Mouse (Mus musculus): ENCODE data around the gene Vamp1. TPM values are rescaled to one million over a fixed set of nuclear protein-coding genes. Genes with fewer than 3 reads are reported as not detected.

Vamp1 gene
- total RNA-seq, 2 experiments from 2014 or later: 17.5 to 19.2 TPM

DNA sequence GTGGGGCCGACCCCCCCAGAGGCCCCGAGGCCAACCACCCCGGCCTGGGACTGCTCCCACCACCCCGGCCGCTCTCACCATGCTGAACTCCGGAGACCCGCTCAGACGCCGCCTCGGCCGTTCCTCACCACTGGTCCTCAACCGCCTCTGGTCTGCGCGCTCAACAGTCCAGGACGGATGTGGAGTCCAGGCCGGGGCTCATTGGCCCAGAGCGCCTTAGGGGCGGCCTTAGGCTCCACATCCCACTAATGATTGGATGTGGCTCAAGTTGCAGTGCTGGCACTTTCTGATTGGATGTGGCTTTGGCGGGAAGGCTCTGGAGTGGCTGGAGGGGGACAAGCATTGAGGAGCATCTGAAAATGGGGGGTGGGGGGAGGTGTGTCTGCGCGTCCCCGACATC is 70.5 kb downstream of the Vamp1 start, which contains the start of gene Tuba3a:
Tuba3a (minus strand) TSS at position 153 of the 400 bp plus-strand sequence.
- DNase-seq: no peak

DNA sequence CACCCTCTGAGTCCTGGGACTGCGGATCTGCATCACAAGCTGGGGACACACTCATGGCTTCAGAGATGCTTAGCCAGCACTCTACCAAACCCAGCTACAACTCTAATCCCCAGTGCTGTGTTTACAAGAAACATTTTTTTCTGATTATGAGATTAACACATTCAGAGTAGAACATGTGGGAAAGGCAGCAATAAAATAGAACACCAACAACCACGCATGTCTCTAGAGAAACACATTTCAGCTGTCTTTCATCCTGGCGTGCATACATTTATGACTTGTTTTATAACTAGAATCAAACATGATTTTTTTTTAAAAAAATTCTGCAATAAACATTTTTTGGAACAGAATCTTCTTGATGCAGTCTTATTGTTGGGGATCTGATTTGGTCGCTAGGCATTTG is 71.6 kb downstream of the Vamp1 start:
- no peak for DNase-seq

- no peak for DNase-seq
Observed at GRCm38 (mm10) chr6:125288730-125289129, 73.4 kb downstream of the Vamp1 start.

- no peak for DNase-seq
Observed at GRCm38 (mm10) chr6:125291329-125291728, 76.0 kb downstream of the Vamp1 start.

DNA sequence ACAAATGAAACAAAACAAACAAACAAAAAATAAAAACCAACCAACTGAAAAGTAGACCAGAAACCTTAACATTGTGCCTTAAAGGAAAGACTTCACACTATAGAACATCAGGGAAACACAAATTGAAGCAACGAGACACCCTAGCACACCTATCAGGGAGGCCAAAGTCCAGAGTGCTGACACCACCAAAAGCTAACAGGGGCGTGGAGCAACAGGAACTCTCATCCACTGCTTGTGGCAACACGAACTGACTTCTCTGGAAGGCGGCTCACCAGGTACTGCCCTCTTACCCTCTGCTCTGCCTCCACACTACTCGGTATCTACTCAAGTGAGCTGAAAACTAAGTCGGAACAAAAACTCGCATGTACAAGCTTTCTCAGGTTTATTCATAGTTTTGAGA is 76.9 kb downstream of the Vamp1 start:
- no peak for DNase-seq

DNA sequence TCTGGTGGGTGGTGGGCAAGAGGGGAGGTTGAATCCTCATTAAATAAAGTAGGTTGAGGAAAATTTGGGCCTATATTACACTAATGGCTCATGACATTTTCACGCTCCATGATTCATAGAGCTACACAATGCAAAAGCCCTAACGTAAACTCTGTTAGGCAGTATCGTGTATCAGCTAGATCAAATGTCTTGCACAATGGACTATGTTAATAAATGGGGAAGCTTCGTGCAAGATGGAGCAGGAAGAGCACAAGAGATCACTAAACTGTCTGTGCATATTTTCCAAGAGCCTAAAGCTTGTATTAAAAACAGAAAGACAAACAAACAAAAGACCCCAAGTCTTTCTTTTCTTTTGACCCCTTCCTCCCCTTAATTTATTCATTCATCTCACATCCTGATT is 78.7 kb downstream of the Vamp1 start:
- no peak for DNase-seq

Small RNA genes within 50 kb of the gene (microRNA-seq; reads per million reads assigned to microRNA genes)
- 0.53 to 0.74 reads per million in 2 experiments for gene Mir3098 (ENCODE audit: borderline replicate concordance in 2 of 2)
- 0 reads per million in 2 experiments for gene Mir8113 (ENCODE audit: borderline replicate concordance in 2 of 2)

Other genes starting within 250 kb of the Vamp1 start
- gene Pianp, start 218.9 kb upstream of the Vamp1 start, total RNA-seq (2021): not detected
- 10 to 100 TPM; 18.5 to 19.3 TPM for gene Zfp384, start 206.4 kb upstream of the Vamp1 start, total RNA-seq (2021)
- 10 to 100 TPM; 24.2 to 29.1 TPM for gene Ing4, start 175.8 kb upstream of the Vamp1 start, total RNA-seq (2021)
- 1 to 10 TPM; 1.1 to 1.9 TPM for gene Acrbp, start 165.9 kb upstream of the Vamp1 start, total RNA-seq (2021)
- not detected for gene Lpar5, start 147.6 kb upstream of the Vamp1 start, total RNA-seq (2021)
- 10 to 100 TPM; 67.8 to 72.6 TPM for gene Chd4, start 119.6 kb upstream of the Vamp1 start, total RNA-seq (2021)
- gene Nop2, start 83.6 kb upstream of the Vamp1 start, total RNA-seq (2021): 10 to 100 TPM; 14.6 to 18.6 TPM
- gene Iffo1, start 70.3 kb upstream of the Vamp1 start, total RNA-seq (2021): 10 to 100 TPM; 12.4 to 15.3 TPM
- over 10,000 TPM; 11,297 to 11,631 TPM for gene Gapdh, start 49.1 kb upstream of the Vamp1 start, total RNA-seq (2021)
- 10 to 100 TPM; 12.1 to 12.7 TPM for gene Ncapd2, start 23.9 kb upstream of the Vamp1 start, total RNA-seq (2021)
- gene Mrpl51, start 23.8 kb upstream of the Vamp1 start, total RNA-seq (2021): 100 to 1,000 TPM; 214 to 227 TPM
- gene Tapbpl, start 16.3 kb downstream of the Vamp1 start, total RNA-seq (2021): 1 to 10 TPM; 1.4 to 2.6 TPM
- under 1 TPM; 0.43 to 0.51 TPM for gene Cd27, start 21.5 kb downstream of the Vamp1 start, total RNA-seq (2021)
- gene Tuba3a, start 70.5 kb downstream of the Vamp1 start, total RNA-seq (2021): not detected
- gene Ltbr, start 98.3 kb downstream of the Vamp1 start, total RNA-seq (2021): 10 to 100 TPM; 21.2 to 21.7 TPM
- under 1 TPM; 0.10 to 0.19 TPM for gene Scnn1a, start 105.1 kb downstream of the Vamp1 start, total RNA-seq (2021)
- gene Tnfrsf1a, start 133.8 kb downstream of the Vamp1 start, total RNA-seq (2021): 10 to 100 TPM; 26.7 to 33.7 TPM
- gene Plekhg6, start 165.2 kb downstream of the Vamp1 start, total RNA-seq (2021): not detected

All from gastrocnemius, postnatal 25 days (tissue).